Mouse (Mus musculus) heart, postnatal 0 days (tissue): ENCODE measurements around the gene Rangrf. TPM values are rescaled to one million over a fixed set of nuclear protein-coding genes. Genes with fewer than 3 reads are reported as not detected.
"Not testable (repeated sequence)": the region's sequence is repeated elsewhere in the genome, so short reads cannot be mapped to it uniquely, and the experiment has no call there.

Experiments
- ATAC-seq: fragments of 200-750 bp; cut with Nextera tagmentation; 2 replicates; pipeline ENCODE4 v1.8.0; 2017; ENCODE audit warnings: low read depth, moderate number of reproducible peaks, moderate library complexity; ENCODE audit not compliant: insufficient read depth
- DNase-seq: peaks from one replicate; pipeline ENCODE4 v3.0.0-alpha.2; 2016; ENCODE audit warnings: low spot score
- H3K27ac ChIP-seq: fragments of 300-500 bp; sonication (generic); 2 replicates; pipeline ENCODE4 v1.5.1; 2014; ENCODE audit warnings: low read depth, mild to moderate bottlenecking
- H3K27me3 ChIP-seq: fragments of 300-500 bp; sonication (generic); 2 replicates; pipeline ENCODE4 v1.6.1; 2014; ENCODE audit warnings: low read length, mixed read lengths; ENCODE audit not compliant: control insufficient read depth, insufficient read depth
- H3K36me3 ChIP-seq: fragments of 300-500 bp; sonication (generic); replicated peaks from 2 replicates; pipeline ENCODE4 v1.6.1; 2014; ENCODE audit warnings: low read length, mixed read lengths; ENCODE audit not compliant: control insufficient read depth, insufficient read depth
- H3K4me1 ChIP-seq: fragments of 300-500 bp; sonication (generic); 2 replicates; pipeline ENCODE4 v1.6.1; 2014; ENCODE audit warnings: antibody characterized with exemption; ENCODE audit not compliant: control insufficient read depth, insufficient read depth
- H3K4me2 ChIP-seq: fragments of 300-500 bp; sonication (generic); 2 replicates; pipeline ENCODE4 v1.6.1; 2014; ENCODE audit warnings: low read depth, mild to moderate bottlenecking, low read length, moderate library complexity
- H3K4me3 ChIP-seq: fragments of 300-500 bp; sonication (generic); 2 replicates; pipeline ENCODE4 v1.5.1; 2014; ENCODE audit warnings: low read depth, low read length
- H3K9ac ChIP-seq: fragments of 300-500 bp; sonication (generic); replicated peaks from 2 replicates; pipeline ENCODE4 v1.6.1; 2014; ENCODE audit warnings: low read depth, low read length, mixed read lengths
- H3K9me3 ChIP-seq: fragments of 300-500 bp; sonication (generic); replicated peaks from 2 replicates; pipeline ENCODE4 v1.6.1; 2016; ENCODE audit warnings: low read length; ENCODE audit not compliant: control insufficient read depth
- CTCF ChIP-seq: IDR thresholded peaks from 2 replicates; pipeline ENCODE4 v1.5.1; 2016; ENCODE audit warnings: antibody characterized with exemption, control low read depth, low read depth
- EP300 ChIP-seq: IDR thresholded peaks from 2 replicates; pipeline ENCODE4 v1.6.1; 2016; ENCODE audit warnings: antibody characterized with exemption, low read depth
- WGBS: fragments of 180-500 bp; shearing (Covaris S2); extraction: QIAGEN DNeasy Blood & Tissue Kit; methylation state at CpG from one replicate; pipeline ENCODE4 v1.1.7; 2014; 5-methylcytosine and 5-hydroxymethylcytosine counted together
- polyA plus RNA-seq: library from polyadenylated mRNA; unstranded; fragments of >200 nt; fragmentation: Nextera tagmentation; extraction: Ambion mirVana; gene quantifications from 2 replicates; pipeline ENCODE4 v1.2.1, GENCODE M21; 2015
- total RNA-seq: library from RNA; depleted of rRNA; stranded (reverse); fragments of >200 nt; gene quantifications from 2 replicates; pipeline ENCODE4 v1.2.3, GENCODE M21; 2014; ENCODE audit warnings: low replicate concordance

The Rangrf gene
- total and polyA plus RNA-seq, 2 experiments from 2014 or later = 78.0 to 101 TPM

DNA sequence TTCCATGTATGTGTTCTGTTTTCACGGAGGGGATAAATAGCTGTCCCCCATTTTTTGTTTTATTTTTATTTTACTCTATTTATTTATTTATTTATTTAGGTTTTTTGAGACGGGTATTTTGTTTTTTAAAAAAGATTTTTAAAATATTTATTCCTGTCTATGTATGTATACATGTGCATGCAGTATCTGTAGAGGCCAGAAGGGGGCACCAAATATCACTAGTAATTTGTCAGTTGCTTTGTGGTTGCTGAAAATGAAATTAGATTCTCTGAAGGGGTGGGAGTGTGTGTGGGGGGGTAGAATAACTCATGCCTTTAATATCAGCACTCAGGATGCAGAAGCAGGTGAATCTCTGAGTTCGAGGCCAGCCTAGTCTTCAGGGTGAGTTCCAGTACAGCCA is 9.1 kb downstream of the Rangrf start:
- H3K4me3 ChIP-seq = no peak overlapping the region
- TF ChIP-seq EP300 (no peak), CTCF (peak; percentile 67)

GRCm38 (mm10) chr11:68965050-68965449 is 9.9 kb downstream of the Rangrf start:
- Histone ChIP-seq H3K4me3 (no peak overlapping the region), H3K27ac (no peak overlapping the region), H3K9me3 (no peaks in the 10 kb centered on the region), H3K36me3 (no peaks in the 10 kb centered on the region), H3K27me3 (no peaks in the 10 kb centered on the region), H3K9ac (no peak overlapping the region), H3K4me1 (peaks cover under 1% of the 10 kb centered on the region; the same call in 1 of the 2 replicates), H3K4me2 (no peak overlapping the region)
- ATAC-seq (no peak), DNase-seq (no peak)
- TF ChIP-seq CTCF (no peak), EP300 (no peak)

More for the DNA sequence above, 9.1 kb downstream of the Rangrf start:
- H3K27ac ChIP-seq = no peak overlapping the region
- H3K4me1 ChIP-seq = peaks cover 8% of the 10 kb centered on the region; the same call in 1 of the 2 replicates
- H3K9ac ChIP-seq = no peak overlapping the region
- DNase-seq = peak; percentile 48
- WGBS = 32% methylated on average over 3 of the region's 3 CpGs
- H3K36me3 ChIP-seq = no peaks in the 10 kb centered on the region
- H3K4me2 ChIP-seq = no peak overlapping the region
- H3K9me3 ChIP-seq = no peaks in the 10 kb centered on the region
- H3K27me3 ChIP-seq = no peaks in the 10 kb centered on the region
- ATAC-seq = no peak

DNA sequence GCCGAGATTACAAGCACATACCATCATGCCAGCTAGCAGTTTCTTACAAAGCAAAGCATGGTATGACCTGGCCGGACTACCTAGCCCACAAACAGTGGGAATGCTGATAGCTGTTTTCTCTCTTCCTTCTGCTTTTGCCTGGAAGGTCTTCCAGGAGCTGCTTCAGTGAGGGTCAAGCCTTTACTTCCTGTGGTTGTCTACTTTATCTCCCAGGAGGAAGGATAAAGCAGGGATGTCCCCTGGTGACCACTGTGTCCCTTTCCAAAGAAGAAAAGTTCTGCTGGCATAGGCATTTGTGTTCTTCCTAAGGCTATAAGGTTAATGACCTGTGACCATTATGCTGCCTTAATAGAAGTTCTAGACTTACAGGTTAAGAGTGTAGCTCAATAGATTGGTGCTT is 11.6 kb downstream of the Rangrf start:
- no peaks in the 10 kb centered on the region for H3K9me3 ChIP-seq
- H3K36me3 ChIP-seq = no peaks in the 10 kb centered on the region
- H3K9ac ChIP-seq = no peak overlapping the region
- no peaks in the 10 kb centered on the region; the same call in 1 of the 2 replicates for H3K4me1 ChIP-seq
- no peak overlapping the region for H3K4me3 ChIP-seq
- H3K27me3 ChIP-seq = no peaks in the 10 kb centered on the region
- 60% methylated on average over 2 of the region's 2 CpGs for WGBS
- ATAC-seq (no peak), DNase-seq (no peak)
- no peak for TF ChIP-seq CTCF
- no peak for TF ChIP-seq EP300
- H3K27ac ChIP-seq = no peak overlapping the region
- H3K4me2 ChIP-seq = no peak overlapping the region

DNA sequence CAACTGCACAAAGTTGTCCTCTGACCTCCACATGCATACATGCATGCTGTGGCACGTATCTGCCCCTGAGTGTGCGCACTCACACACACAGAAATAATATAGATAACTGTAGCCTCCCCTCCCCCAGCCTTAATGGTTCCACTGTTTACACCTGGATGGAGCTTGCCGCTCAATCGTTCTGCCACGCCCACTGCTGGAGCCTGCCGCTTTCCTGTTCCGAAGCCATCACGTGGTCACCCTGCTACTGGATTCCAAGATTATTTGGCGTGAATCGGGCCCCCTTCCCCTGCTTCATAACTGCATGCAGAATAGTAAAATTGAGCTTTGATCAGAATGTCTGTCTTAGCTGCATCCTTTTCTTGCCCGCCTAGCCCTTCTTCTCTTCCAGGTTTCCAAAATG is 12.8 kb downstream of the Rangrf start:
- 25% methylated on average over 11 of the region's 11 CpGs for WGBS
- not testable (repeated sequence) for H3K9ac ChIP-seq, H3K4me2 ChIP-seq, H3K27ac ChIP-seq, H3K9me3 ChIP-seq, H3K4me1 ChIP-seq, H3K27me3 ChIP-seq, ATAC-seq, H3K4me3 ChIP-seq, DNase-seq, H3K36me3 ChIP-seq

- Histone ChIP-seq H3K4me3 (no peak overlapping the region), H3K9ac (no peak overlapping the region)
Observed at GRCm38 (mm10) chr11:68961596-68961995, 13.4 kb downstream of the Rangrf start.

DNA sequence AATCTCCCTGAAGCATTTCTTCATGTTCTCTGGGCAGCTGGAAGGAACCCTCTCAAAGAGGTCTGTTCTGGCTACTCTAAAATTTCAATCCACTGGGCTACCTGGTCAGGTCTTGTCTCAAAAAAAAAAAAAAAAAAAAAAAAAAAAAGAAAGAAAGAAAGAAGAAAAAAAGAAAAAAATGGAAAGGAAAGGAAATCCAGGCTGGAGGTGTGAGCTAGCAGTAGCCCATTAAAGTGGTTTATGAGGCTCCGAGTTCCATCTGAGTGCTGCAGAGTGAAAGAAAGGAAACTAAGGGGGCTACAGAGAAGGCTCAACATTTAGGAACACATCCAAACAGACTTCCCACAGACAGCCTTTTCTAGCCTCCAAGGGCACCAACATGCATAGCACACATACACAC is 17.0 kb downstream of the Rangrf start:
- TF ChIP-seq EP300 (no peak), CTCF (no peak)
- Histone ChIP-seq H3K36me3 (no peaks in the 10 kb centered on the region), H3K9me3 (no peaks in the 10 kb centered on the region), H3K27me3 (0 out of 2 replicates have a peak, but pooled peaks cover 7% of the 10 kb centered on the region), H3K27ac (peak overlapping the region; percentile 84; the same call in 1 of the 2 replicates), H3K9ac (no peak overlapping the region), H3K4me1 (0 out of 2 replicates have a peak, but pooled peaks cover 5% of the 10 kb centered on the region), H3K4me2 (no peak overlapping the region), H3K4me3 (no peak overlapping the region)
- no peak for ATAC-seq
- DNase-seq = no peak
- WGBS = 92% methylated on average over 1 of the region's 1 CpGs

More at GRCm38 (mm10) chr11:68961596-68961995, 13.4 kb downstream of the Rangrf start:
- H3K27me3 ChIP-seq = no peaks in the 10 kb centered on the region
- TF ChIP-seq CTCF (no peak), EP300 (no peak)
- WGBS = 54% methylated on average over 3 of the region's 3 CpGs
- no peaks in the 10 kb centered on the region for H3K9me3 ChIP-seq
- H3K4me1 ChIP-seq = no peaks in the 10 kb centered on the region
- H3K4me2 ChIP-seq = no peak overlapping the region
- DNase-seq = no peak
- no peak for ATAC-seq
- no peaks in the 10 kb centered on the region for H3K36me3 ChIP-seq
- no peak overlapping the region for H3K27ac ChIP-seq
